Mouse (Mus musculus) spleen, postnatal 10 days (tissue): ENCODE measurements around the gene Kcnh3.
A peak's percentile ranks its signal among the peaks of the same experiment; 100 is the strongest.
"Not testable (repeated sequence)": the region's sequence is repeated elsewhere in the genome, so short reads cannot be mapped to it uniquely, and the experiment has no call there.

Experiments
- DNase-seq, 2 experiments: peaks; one replicate each; pipeline ENCODE4 v3.0.0; 2021 to 2022; ENCODE audit warnings: low spot score in 2 of 2

Kcnh3 gene

GRCm38 (mm10) chr15:99240129-99240528 is 15.5 kb downstream of the Kcnh3 start:
- no peak for DNase-seq

DNA sequence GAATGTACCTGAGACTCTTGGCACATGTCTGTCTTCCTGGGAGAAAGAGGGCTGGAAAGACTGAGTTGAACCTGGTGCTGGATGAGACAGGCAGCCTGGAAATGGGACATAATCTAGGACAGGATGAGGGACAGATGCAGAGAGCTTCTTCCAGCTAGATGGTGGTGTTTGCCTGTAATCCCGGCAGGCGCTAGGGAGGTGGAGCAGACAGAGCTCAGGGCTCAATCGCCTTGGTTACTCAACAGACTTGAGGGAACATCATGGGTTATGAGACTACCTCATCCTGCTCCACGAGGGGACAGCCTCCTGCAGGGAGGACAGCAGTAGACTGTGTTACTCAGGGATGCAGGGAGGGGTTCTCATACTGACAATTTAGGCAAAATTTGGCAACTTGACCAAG is 16.6 kb downstream of the Kcnh3 start:
- no peak for DNase-seq

DNA sequence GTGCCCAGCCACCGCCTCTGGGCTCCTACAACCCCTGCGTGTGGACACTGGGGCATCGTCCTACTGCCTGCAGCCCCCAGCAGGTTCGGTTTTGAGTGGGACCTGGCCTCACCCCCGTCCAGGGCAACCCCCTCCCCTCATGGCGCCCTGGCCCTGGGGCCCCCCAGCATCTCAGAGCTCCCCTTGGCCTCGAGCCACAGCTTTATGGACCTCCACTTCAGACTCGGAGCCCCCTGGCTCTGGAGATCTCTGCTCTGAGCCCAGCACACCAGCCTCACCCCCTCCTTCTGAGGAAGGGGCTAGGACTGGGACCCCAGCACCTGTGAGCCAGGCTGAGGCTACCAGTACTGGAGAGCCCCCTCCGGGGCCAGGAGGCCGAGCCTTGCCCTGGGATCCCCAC is 17.4 kb downstream of the Kcnh3 start:
- no peak for DNase-seq

- not testable (repeated sequence) for DNase-seq
These were observed 22.1 kb downstream of the Kcnh3 start for GRCm38 (mm10) chr15:99246736-99247135.

DNA sequence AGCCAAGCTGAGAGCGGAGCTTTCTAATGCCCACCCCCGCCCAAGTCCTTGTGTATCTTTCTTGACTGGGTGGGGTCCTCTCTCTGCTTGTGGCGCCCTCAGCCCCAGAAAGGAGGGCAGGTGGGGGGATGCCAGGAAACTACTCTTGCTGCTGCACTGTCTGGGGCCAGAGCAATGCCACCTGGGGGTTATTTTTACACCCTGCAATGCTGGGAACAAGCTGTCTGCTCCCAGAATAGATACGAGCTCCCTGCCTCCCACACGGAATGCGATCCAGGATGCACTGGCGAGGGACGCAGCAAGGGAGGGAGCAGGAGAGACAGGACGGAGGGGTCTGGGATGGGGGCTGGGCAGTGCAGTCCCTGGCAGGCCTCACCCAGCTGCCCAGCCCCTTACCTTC is 24.3 kb downstream of the Kcnh3 start:
- no peak for DNase-seq

- DNase-seq: no peak
These were observed 25.3 kb downstream of the Kcnh3 start for GRCm38 (mm10) chr15:99249938-99250337.

- peak in 1 of 2 experiments; percentile 47 for DNase-seq
These were observed 26.4 kb downstream of the Kcnh3 start for GRCm38 (mm10) chr15:99251111-99251510.

DNA sequence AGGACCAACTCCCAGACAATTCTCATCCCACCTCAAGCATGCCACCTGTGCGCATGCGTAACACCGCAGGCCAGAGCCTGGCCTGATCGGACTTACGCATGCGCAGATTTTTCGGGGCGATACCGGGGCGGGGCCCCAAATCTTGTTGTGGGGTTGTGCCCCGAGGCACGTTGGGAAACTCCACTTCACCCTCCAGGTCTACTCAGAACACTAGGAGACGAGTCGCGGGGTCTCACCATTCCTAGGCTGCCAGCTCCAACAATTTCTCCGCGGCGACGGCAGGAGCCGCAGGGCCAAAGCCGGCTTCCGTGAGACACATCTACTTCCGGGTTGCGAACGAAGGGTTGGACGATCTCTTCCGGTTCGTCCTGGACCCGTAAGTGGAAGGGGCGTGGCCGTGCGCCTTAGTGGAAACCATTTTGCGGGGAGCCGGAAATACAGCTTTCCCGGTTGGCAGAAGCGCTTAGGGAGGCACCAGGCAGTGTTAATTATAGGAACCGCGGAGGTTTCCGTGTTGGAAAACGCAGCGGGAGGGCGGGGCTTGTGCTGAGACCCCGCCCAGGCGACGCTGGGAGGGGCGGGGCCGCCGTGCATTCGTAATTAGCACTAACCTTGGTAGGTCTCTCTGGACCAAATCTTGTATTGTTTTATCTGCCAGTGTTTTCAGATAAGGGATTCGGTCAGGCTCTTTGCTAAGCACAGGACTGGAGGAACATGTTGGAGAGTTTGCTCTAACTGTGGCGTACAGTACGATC is 27.1 kb downstream of the Kcnh3 start, which contains the start of gene Mcrs1:
TSS of gene Mcrs1 (minus strand) at position 336 of the 755 bp plus-strand sequence.
- DNase-seq: peak; percentile 95 to 97

DNA sequence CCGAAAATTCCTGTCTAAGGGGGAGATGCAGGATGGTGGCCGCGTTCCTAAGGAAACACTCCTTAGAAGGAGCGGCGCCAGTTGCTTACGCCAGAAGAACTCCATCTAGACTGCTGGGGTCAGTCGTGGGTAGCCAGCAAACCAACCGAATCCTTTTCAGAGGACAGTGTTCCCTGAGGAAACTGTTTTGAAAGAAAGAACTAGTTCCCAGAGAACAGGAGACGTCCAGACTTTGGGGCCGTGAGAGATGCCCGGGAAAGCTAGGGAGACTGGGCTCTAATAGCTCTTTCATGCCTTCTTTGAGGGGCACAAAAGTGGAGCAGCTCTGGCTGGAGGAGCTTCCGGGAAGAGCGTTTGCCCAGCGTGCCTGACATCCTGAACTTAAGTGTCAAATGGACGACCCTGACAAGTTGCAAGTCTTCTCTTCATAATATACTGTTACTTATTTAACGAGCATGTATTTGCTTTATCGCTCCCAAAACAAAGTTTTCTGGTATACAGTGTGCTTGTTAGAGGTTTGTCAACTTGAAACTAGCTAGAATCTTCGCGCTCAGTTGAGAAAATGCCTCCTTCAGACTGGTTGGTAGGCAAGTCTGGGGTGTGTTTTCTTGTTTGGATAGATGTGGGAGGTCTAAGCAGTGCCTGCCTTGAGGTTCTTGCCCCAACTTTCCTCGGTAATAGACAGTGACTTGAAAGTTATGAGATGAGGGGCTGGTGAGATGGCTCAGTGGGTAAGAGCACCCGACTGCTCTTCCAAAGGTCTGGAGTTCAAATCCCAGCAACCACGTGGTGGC is 27.9 kb downstream of the Kcnh3 start:
- DNase-seq: no peak

GRCm38 (mm10) chr15:99253175-99253479 is 28.5 kb downstream of the Kcnh3 start:
- not testable (repeated sequence) for DNase-seq

DNA sequence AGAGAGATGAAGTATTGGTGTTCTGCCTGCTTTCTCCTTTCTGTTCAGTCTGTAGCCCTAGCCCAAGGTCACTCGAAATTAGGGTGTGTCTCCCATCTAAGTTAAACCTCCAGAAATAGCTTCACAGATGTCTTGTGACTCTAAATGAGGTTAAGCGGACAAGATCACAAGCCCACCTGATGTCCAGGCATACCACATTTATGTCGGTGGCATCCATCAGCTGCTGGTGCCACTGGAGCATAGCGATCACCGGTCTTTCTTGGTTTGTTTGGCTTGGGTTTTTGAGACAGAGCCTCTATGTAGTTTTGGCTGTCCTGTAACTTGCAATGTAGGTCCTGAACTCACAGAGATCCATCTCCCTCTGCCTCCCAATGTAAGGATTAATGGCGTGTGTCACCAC is 29.1 kb downstream of the Kcnh3 start:
- DNase-seq: no peak

GRCm38 (mm10) chr15:99254477-99255005 is 29.9 kb downstream of the Kcnh3 start:
- DNase-seq: no peak

- no peak for DNase-seq
These were observed 30.6 kb downstream of the Kcnh3 start for GRCm38 (mm10) chr15:99255241-99255749.

- DNase-seq: no peak
These were observed 34.6 kb downstream of the Kcnh3 start for GRCm38 (mm10) chr15:99259167-99259729.

GRCm38 (mm10) chr15:99259730-99260252 is 35.1 kb downstream of the Kcnh3 start:
- DNase-seq: peak in 1 of 2 experiments; percentile 69

DNA sequence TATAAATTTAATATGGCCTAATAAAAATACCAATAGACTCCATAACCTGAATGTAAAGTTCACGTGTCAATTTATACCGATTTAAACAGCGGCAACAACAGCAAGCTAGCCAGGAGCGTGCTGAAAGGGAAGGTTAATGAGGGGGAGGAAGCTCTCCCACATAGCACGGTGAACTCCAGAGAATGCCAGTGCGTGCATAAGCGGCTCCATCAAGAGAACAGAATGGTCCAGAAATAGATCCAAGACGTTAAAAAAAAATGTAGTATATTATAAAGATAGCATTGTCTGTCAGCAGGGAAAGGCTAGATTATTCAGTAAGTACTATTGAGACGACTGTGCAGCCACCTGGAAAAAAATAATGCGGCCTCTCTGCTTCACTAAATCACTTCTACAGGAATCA is 38.0 kb downstream of the Kcnh3 start:
- DNase-seq: no peak

DNA sequence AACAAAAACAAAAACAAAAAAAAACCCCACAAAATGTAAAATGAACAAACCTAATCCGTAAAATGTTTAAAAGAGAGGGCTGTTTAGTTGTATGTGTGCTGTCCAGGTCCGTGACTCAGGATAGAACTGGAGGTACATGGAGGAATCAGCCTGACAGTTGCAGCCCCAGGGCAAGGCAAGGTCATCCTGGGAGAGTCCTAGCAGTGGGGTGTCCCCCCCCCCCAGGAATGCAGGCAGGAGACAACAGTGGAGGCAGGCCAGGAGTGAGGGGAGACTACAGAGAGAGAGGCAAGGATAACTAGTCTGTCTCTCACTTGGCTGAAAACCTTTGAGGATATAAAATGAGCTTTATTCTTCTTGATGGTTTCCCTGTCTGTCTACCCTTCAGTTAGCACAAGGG is 39.7 kb downstream of the Kcnh3 start:
- DNase-seq: no peak

DNA sequence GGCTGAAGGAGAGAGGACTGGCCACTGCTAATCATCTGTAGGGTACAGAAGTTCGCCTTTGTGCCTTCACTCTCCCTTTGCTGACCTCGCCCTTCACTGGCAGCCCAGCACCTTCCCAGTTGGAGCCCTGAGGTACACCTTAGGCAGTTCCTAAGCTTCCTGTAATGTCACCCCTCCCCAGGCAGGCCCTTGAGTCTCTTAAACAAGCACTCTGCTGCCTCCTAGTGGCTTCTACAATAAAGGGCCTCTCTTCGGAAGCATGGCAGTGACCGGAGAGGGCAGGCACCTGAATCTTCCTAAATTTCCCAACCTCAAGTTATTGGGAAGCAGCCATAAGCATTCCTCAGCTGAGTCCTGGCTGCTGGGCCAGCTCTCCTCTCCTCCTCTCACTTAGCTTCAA is 41.0 kb downstream of the Kcnh3 start:
- peak; percentile 44 to 68 for DNase-seq

DNA sequence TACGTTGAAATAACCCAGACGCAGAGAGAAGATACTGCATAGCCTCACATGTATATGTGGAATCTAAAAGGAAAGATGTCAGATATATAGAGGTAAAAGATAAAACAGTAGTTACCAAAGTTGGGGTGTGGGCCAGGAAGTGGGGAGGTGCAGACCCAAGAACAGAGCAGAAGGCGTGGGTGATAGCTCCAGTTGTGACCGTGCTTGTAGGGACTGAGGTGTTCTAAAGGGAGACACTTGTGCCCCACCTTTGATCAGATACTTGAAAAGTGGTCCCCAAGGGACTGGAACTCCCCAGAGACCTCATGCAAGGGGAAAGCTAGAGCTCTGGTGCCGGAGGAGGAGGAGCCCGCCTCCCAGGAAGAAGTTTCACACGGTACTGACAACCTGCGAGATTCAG is 51.4 kb downstream of the Kcnh3 start:
- no peak for DNase-seq

GRCm38 (mm10) chr15:99278271-99278670 is 53.6 kb downstream of the Kcnh3 start:
- no peak for DNase-seq

DNA sequence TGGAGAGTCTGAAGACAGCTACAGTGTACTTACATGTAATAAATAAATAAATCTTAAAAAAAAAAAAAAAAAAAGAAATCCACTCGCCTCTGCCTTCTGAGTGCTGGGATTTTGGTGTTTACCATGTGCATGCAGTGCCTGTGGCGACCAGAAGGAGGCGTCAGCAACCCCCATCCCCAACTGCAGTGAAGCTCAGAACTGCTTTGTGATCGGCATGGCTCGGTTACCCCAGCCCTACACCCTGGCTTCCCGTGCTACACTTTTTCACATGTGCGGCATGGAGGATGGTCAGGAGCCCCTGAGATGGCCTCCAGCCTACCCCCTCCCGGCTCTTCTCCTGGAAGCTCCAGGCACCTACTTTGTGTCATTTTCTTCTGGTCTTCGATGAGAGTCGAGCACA is 58.8 kb downstream of the Kcnh3 start:
- DNase-seq: peak in 1 of 2 experiments; percentile 48

- no peak for DNase-seq
These were observed 60.0 kb downstream of the Kcnh3 start for GRCm38 (mm10) chr15:99284527-99285188.
